Mouse (Mus musculus) heart, postnatal 14 days (tissue): ENCODE measurements around the gene Agpat4. TPM values are rescaled to one million over a fixed set of nuclear protein-coding genes. Genes with fewer than 3 reads are reported as not detected.
A peak's percentile ranks its signal among the peaks of the same experiment; 100 is the strongest.
"Not testable (repeated sequence)": the region's sequence is repeated elsewhere in the genome, so short reads cannot be mapped to it uniquely, and the experiment has no call there.

Experiments
- DNase-seq, 2 experiments: peaks; one replicate each; pipeline ENCODE4 v3.0.0; 2021 to 2022
- intact Hi-C: fragments of 180-260 bp; cut with DNase I; formaldehyde crosslinking; loops from one replicate; pipeline ENCODE4 v1.15.1; 2025
- total RNA-seq, 2 experiments: library from RNA; stranded (reverse); gene quantifications; 2 replicates each; pipeline ENCODE4 v1.2.3; 2021

The Agpat4 gene
- total RNA-seq, 2 experiments from 2014 or later, result 7.5 TPM

- DNase-seq, result no peak
- intact Hi-C loops, result no loop called here
Observed at GRCm38 (mm10) chr17:12216224-12216623, 97.7 kb downstream of the Agpat4 start.

DNA sequence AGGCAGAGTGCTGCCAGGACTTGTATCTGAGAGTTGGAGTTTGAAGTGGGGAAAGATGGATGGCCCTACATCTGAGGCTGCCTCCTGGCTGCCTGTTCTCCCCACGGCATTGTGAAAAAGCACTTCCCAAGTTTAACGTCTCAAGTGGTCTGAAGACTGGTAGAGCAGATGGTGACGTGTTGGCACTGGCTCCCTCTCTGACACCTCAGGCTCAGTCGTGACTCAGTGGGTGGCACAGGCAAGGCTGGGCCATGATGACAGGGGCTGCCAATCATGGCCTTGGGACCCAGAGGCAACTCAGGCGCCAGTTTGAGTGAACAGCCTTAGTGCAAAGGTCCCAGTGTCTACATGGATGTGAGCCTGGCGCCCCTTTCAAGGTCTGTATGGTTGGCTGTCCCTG lies 103.4 kb downstream of the Agpat4 start:
- intact Hi-C loops, result no loop called here
- no peak for DNase-seq

DNA sequence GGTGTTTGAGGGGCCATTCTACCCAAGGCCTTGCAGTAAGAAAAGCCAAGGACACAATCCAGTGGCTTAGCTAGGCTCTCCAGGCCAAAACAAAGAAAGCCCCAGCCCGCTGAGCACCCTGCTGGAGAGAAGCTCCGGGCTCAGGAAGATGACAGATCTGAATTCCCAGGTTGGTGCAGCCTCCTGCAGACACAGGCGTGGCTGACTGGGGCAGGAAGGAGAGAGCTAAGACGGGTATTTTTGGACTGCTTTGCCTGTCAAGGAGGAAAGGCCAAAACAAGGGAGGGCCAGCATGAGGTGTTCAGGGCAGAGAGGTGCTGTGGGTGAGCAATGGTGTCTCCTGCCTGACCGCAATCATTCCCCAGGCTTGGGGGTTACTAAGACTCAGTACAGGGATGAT lies 105.2 kb downstream of the Agpat4 start:
- intact Hi-C loops, result no loop called here
- no peak for DNase-seq

DNA sequence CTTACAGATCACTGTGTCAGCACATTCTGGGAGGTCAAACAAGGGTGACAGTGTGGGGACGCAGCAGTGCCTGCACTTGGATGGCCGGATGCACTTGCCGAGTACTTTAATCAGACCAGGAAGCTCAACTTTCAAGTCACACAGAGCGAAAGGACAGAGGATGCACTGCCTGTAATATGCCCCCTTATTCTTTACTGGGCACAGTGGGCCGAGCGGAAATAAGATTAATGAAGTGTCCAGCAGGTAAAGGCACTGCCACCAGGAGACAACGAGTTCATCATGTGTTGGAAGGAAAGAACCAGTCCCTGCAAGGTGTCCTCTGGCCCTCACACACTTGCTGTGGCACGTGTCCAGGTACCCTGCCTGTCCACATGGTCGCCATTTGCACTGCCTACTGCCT lies 105.6 kb downstream of the Agpat4 start:
- intact Hi-C loops, result no loop called here

DNA sequence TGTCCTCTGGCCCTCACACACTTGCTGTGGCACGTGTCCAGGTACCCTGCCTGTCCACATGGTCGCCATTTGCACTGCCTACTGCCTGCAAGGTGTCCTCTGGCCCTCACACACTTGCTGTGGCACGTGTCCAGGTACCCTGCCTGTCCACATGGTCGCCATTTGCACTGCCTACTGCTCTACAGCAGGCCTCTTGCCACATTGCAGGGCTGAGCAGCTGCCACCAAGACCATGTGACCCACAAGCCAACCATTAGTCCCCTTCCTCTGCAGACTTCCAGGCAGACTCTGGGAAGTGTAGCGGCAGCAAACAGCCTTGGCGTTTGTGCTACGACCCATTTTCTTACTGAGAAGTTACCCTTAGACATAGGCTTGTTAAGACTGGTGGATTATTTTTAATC lies 106.0 kb downstream of the Agpat4 start:
- intact Hi-C loops, result not testable (repeated sequence)

More for the DNA sequence above, 105.6 kb downstream of the Agpat4 start:
- DNase-seq, result no peak

GRCm38 (mm10) chr17:12225227-12225626 lies 106.7 kb downstream of the Agpat4 start:
- intact Hi-C loops, result no loop called here
- DNase-seq, result no peak

More for the DNA sequence above, 106.0 kb downstream of the Agpat4 start:
- DNase-seq, result not testable (repeated sequence)

DNA sequence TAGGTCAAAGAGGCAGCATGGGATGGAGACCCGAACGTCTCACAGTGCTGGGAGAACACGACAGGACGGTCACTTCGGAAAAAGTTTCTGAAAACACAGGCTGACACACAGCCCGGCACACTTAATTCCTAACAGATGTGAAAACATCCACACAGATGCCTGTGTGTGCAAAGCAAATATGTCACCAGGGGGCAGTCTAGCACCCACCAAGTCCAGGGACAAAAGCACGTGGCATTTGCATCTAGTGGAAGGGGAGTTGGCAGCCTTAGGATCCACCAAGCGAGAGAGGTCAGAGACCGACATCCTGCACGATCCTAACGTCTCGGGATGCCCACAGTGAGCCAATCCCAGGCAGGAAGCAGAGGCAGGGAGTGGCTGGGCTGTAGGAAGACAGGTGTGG lies 108.0 kb downstream of the Agpat4 start:
- DNase-seq, result peak; percentile 40 to 46
- intact Hi-C loops, result loop anchor here (1.0 kb wide), 1 partner anchor 145 kb away; no protein-coding TSS in a partner anchor

DNA sequence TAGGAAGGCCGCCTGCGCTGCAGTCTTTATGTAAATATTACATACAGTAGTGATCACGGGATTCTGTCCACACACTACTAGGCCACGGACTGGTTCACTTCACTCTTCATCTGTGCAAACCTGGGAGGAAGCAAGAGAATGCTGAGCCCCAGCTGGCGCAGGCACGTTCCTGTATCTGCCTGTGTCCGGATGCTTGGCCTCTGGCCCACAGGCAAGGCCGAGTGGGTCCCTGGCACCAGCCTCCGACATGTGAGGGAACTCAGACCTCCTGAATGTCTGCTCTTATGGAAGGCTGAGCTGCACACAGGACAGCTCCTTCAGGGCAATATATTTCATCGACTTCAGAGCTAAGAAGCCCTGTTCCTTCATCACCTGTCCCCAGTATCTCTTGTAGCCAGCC lies 109.5 kb downstream of the Agpat4 start:
- DNase-seq, result no peak
- intact Hi-C loops, result no loop called here

- intact Hi-C loops, result no loop called here
- DNase-seq, result no peak
Observed at GRCm38 (mm10) chr17:12228471-12228870, 110.0 kb downstream of the Agpat4 start.

DNA sequence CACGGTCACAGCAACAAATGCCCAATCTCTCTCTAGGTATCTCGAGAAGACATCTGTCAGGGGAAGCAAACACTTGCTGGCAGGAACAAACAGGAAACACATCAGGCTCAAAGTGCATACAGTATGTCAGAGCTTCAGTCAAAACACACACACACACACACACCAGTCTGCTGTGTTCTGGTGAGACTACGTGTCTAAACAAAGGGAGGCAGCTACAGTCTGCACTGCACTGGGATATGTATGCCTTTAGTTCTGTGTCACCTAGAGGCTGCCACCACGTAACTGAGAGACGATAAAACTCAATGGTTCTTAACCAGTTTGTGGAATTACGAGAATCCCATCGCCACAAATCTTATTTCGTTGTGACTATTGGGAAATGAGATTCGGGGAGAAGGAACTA lies 111.3 kb downstream of the Agpat4 start:
- intact Hi-C loops, result no loop called here
- DNase-seq, result no peak

GRCm38 (mm10) chr17:12230167-12230566 lies 111.7 kb downstream of the Agpat4 start:
- intact Hi-C loops, result no loop called here
- DNase-seq, result no peak

GRCm38 (mm10) chr17:12231087-12231486 lies 112.6 kb downstream of the Agpat4 start:
- DNase-seq, result no peak
- intact Hi-C loops, result no loop called here

- no peak for DNase-seq
- intact Hi-C loops, result no loop called here
Observed at GRCm38 (mm10) chr17:12232724-12233123, 114.2 kb downstream of the Agpat4 start.

- DNase-seq, result no peak
- intact Hi-C loops, result no loop called here
Observed at GRCm38 (mm10) chr17:12240701-12241100, 122.2 kb downstream of the Agpat4 start.

DNA sequence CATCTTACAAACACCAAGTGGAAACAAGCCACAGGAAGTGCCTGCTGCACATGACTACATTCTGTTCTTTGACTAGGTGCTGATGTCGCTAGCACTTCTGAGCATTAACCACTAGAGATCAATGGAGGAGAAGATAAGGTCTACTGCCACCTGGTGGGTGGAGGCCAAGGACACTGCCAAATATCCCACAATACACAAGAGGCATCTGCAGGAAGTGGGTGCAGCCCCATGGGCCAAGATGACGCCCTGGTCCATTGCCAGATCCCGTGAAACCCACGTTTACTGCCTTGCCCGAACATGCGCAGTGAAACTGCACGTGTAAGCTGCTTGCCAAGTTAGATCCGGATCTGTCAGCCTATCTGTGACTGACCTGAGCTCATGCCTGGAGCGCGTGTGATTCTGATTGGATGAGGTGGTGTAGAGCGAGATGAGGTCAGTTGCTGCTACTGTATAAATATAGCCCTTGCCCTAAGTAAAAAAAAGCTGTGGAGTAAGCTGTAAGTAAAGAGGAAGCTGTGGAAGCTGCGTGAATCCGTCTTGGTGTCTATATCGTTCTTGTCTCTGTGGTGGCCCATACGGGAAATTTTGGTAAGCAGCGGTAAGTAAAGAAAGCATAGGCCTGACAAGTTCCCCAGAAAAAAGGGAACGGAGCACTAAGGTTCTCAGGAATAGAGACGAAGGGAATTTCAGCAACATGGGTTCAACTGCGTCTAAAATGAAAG lies 131.4 kb downstream of the Agpat4 start:
- intact Hi-C loops, result no loop called here
- peak in 1 of 2 experiments; percentile 26 for DNase-seq

DNA sequence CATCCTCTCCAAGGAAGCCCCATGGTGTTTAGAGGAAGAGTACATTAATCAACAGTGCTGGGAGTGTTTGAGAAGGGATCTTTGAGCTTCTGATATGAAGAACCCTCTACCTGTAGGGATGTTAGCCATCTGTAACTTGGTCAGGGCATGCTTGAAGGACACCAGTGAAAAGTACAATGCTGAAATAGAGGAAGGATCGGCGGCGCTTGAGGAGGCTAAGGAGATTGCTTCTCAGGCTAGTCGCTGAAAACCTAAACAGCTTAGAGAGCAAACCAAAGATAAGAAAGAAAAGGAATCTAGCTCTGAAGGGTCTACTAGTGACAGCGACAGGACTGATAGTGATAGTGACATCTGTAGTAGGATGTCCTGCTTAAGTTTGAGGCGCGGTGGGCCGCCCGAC lies 132.1 kb downstream of the Agpat4 start:
- no peak for DNase-seq
- intact Hi-C loops, result no loop called here

- DNase-seq, result no peak
- intact Hi-C loops, result no loop called here
Observed at GRCm38 (mm10) chr17:12256142-12256541, 137.6 kb downstream of the Agpat4 start.

GRCm38 (mm10) chr17:12258517-12258916 lies 140.0 kb downstream of the Agpat4 start:
- intact Hi-C loops, result no loop called here
- DNase-seq, result no peak

GRCm38 (mm10) chr17:12259957-12260356 lies 141.5 kb downstream of the Agpat4 start:
- intact Hi-C loops, result no loop called here
- DNase-seq, result peak in 1 of 2 experiments; percentile 28

- intact Hi-C loops, result no loop called here
- no peak for DNase-seq
Observed at GRCm38 (mm10) chr17:12261376-12261775, 142.9 kb downstream of the Agpat4 start.

DNA sequence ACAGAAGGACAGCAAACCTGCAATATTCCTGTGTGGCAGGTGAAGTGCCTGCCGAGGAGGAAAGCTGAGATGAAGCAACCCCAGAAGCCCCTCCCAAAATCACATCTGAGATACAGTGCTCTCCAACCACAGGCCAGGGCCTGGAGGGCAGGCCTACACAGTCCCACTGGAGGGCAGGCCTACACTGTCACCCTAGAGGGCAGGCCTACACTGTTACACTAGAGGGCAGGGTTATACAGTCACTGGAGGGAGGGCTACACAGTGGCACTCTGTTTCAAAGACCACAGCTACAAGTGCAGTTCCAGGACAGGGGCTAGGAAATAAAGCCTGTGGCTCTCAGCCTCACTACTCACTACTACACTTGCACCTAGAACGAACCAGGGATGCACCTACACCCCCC lies 143.4 kb downstream of the Agpat4 start:
- intact Hi-C loops, result no loop called here
- DNase-seq, result no peak

DNA sequence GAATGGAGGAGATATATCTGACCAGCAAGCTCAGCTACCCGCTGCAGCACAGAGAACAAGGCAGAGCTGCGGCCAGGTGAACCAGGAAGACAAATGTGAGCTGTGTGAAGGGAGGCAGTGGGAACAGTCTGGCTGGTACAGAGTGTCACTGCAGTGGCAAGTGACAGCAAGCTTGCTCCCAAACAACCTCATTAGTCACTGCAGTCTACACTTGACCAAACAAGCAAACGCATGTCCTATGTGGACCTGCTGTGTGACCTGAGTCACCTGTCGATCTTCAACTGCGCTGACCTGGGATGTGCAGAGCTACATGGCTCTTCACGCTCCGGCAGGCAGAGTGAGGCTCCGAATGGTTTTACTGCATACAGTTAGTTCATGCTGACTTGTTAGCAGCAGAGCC lies 144.3 kb downstream of the Agpat4 start:
- intact Hi-C loops, result no loop called here
- DNase-seq, result no peak

DNA sequence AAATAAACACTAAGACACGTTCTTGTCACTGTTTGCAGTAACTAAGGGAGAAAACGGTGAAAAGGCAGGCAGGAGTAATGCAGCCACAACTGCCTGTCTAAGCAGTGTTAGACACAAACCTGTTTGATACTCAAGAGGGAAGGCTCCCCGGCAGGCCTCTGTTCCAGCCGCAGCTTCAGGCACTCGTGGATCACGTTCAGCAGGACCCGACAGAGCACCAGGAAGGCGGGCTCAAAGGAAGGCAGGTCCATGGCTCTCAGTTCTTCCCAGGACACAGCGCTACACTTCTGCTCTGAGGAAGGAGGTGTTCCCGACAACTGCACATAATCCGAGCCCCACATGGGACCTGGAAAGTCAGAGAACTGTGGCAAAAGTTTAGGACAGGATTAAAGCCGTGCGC lies 145.3 kb downstream of the Agpat4 start:
- intact Hi-C loops, result no loop called here
- DNase-seq, result no peak
